Mouse (Mus musculus) forebrain, embryonic 12.5 days (tissue): Measurements from ENCODE around the gene Negr1. TPM values are rescaled to one million over a fixed set of nuclear protein-coding genes. Genes with fewer than 3 reads are reported as not detected.
A peak's percentile ranks its signal among the peaks of the same experiment; 100 is the strongest.

Experiments
- ATAC-seq: fragments of 200-750 bp; cut with Nextera tagmentation; 2 replicates; pipeline ENCODE4 v1.8.0; 2017; ENCODE audit warnings: moderate TSS enrichment; ENCODE audit not compliant: low FRiP score
- H3K27ac ChIP-seq: fragments of 300-500 bp; sonication (generic); 2 replicates; pipeline ENCODE4 v1.5.1; 2016; ENCODE audit warnings: mild to moderate bottlenecking
- H3K27me3 ChIP-seq: fragments of 300-500 bp; sonication (generic); 2 replicates; pipeline ENCODE4 v1.6.1; 2016; ENCODE audit warnings: mild to moderate bottlenecking
- H3K36me3 ChIP-seq: fragments of 300-500 bp; sonication (generic); replicated peaks from 2 replicates; pipeline ENCODE4 v1.6.1; 2016; ENCODE audit warnings: mild to moderate bottlenecking
- H3K4me1 ChIP-seq: fragments of 300-500 bp; sonication (generic); 2 replicates; pipeline ENCODE4 v1.6.1; 2016
- H3K4me2 ChIP-seq: fragments of 300-500 bp; sonication (generic); 2 replicates; pipeline ENCODE4 v1.6.1; 2016; ENCODE audit warnings: mild to moderate bottlenecking, moderate library complexity
- H3K4me3 ChIP-seq: fragments of 300-500 bp; sonication (generic); replicated peaks from 2 replicates; pipeline ENCODE4 v1.5.1; 2016; ENCODE audit warnings: mild to moderate bottlenecking
- H3K9ac ChIP-seq: fragments of 300-500 bp; sonication (generic); 2 replicates; pipeline ENCODE4 v1.6.1; 2016; ENCODE audit warnings: mild to moderate bottlenecking
- H3K9me3 ChIP-seq: fragments of 300-500 bp; sonication (generic); 2 replicates; pipeline ENCODE4 v1.6.1; 2016
- WGBS: fragments of 180-500 bp; shearing (Covaris S2); methylation state at CpG from one replicate; pipeline ENCODE4 v1.1.7; 2016; 5-methylcytosine and 5-hydroxymethylcytosine counted together
- polyA plus RNA-seq: library from polyadenylated mRNA; unstranded; fragments of >200 nt; fragmentation: Nextera tagmentation; extraction: Ambion mirVana; gene quantifications from 2 replicates; pipeline ENCODE4 v1.2.1, GENCODE M21; 2016

Negr1 gene
- 13.8 and 16.2 TPM in 2 replicates for polyA plus RNA-seq

DNA sequence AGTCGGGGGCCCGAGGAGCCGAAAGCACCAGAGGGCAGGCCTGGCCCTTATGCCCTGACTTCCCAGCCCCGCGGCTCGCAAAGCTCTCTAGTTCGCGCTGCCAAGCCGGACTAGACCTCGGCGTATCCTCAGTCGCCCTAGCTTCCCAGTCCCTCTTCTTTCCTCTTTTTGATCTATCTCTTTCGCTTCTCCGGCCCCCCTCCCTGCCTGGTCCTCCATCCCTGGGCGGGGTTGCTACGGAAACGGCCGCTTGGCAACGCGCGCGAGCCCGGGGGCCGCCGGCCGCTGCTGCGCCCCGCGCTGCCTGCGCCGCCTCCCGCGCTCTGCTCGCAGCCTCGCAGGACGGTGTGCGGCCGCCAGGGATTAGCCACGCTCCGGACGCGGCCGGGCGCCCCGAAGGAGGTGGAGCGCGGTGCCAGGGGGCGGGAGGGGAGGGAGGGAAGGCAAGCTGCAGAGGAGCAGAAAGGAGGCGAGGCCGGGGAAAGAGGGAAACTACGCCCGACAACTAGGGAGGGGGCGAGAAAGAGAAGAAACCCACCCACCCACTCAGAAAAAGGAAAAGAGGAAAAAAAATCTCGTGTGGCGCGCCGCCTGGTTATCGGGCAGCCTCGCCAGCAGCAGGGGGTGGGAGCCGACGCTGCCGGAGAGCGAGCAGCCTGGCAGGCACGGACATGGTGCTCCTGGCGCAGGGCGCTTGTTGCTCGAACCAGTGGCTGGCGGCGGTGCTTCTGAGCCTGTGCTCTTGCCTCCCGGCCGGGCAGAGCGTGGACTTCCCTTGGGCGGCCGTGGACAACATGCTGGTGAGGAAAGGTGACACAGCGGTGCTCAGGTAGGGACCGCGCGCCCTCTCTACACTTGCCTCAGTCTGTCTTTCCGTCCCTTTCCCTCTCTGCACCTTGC is at the start of gene Negr1:
Gene Negr1 (plus strand): TSS at position 271 of the 900 bp plus-strand sequence.
- Histone ChIP-seq H3K4me3 (peak within 1 kb of the TSS; percentile 63), H3K27ac (peak within 1 kb of the TSS; percentile 95), H3K9me3 (no peaks in the 10 kb centered on the region), H3K36me3 (no peaks in the 10 kb centered on the region), H3K9ac (peak within 1 kb of the TSS; percentile 79), H3K4me1 (peaks cover 25% of the 10 kb centered on the region), H3K27me3 (peaks cover 11% of the 10 kb centered on the region; the same call in 1 of the 2 replicates), H3K4me2 (peak within 1 kb of the TSS; percentile 88)
- WGBS, result under 1% methylated on average over 78 of the region's 79 CpGs
- peak; percentile 85 for ATAC-seq

DNA sequence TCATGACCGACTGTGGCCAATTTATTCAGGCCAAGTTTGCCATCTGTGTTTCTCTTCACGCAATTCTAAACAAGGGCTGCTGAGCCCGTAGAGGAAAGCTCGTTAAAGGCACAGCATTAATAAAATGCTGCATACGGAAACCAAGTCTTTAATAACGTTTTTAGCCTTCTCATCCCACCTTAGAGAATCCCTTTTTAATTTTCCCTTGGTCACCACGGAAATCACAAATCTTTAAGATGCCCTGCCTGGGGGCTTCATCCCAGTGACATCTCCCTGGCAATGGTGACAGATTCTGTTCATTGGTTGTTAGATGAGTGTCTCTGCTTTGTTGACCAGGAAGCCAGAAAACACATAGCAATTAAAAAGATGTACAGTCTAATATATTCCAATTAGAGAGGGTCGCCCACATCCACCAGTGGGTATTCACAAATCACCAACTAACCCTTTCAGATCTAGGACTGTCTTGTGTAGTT is 35.1 kb upstream of the Negr1 start:
- no peaks in the 10 kb centered on the region for H3K27me3 ChIP-seq
- H3K36me3 ChIP-seq, result no peaks in the 10 kb centered on the region
- 44% methylated on average over 8 of the region's 8 CpGs for WGBS
- H3K9ac ChIP-seq, result no peak overlapping the region
- peak overlapping the region; percentile 47 for H3K27ac ChIP-seq
- no peaks in the 10 kb centered on the region for H3K4me1 ChIP-seq
- H3K9me3 ChIP-seq, result no peaks in the 10 kb centered on the region
- no peak overlapping the region for H3K4me2 ChIP-seq
- ATAC-seq, result peak; percentile 76; the same call in 1 of the 2 replicates
- no peak overlapping the region for H3K4me3 ChIP-seq

DNA sequence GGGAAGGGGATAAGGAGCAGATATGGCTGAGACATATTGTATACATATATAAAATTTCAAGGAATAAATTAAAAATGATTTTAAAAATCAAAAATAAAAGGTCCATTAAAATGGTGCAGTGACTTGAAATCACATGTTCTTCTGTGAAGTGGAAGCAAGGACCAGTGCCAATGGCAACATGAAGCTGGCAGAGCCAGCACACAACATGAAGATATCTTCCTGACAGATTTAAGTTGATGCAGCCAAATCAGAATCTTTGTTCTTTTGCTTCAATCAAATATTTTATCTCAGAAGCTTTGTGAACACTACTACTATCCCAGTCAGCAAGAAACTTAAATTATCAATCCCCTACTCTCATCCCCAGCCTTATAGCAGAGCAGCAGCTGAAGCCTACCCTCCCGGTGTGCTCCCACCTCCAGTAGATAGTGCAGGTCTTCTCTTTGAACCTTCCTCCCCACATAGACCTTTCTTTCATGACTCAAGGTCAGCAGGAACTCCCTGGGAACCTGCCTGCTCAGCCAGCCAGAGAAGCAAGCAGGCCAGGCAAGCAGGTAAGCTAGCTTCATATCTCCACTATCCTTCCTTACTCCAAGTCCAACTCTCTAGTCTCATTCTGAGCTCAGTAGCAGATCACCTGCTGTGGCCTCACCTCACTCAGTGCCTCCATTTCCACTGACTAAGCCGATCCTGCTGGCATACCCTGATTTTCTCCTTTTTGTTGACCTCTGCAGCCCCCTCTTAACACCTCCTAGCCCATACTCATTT is 34.2 kb upstream of the Negr1 start:
- Histone ChIP-seq H3K4me1 (no peaks in the 10 kb centered on the region), H3K27me3 (no peaks in the 10 kb centered on the region), H3K9me3 (no peaks in the 10 kb centered on the region), H3K27ac (no peak overlapping the region), H3K4me2 (no peak overlapping the region), H3K36me3 (no peaks in the 10 kb centered on the region), H3K9ac (no peak overlapping the region), H3K4me3 (no peak overlapping the region)
- ATAC-seq, result no peak
- WGBS, result 89% methylated on average over 2 of the region's 2 CpGs

DNA sequence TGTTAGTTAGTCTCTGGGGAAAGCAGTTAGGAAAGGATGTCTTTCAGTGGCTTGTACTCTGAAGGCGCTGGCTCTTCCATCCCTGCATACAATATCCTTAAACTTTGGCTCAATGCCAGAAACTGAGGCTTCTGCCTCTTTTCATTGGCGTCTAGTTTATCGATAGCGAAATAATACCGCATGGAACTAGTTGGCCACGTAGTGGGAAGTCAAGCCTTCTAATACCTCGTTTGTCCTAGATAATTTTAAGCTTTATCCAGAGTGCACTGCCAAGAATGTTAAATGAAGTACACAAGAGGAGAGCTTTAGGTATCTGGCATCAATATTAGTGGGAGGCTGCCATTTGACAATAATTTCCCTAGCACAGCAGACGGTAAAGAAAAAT is 2.2 kb upstream of the Negr1 start:
- WGBS, result 15% methylated on average over 8 of the region's 8 CpGs
- H3K9ac ChIP-seq, result no peak overlapping the region
- peaks cover 25% of the 10 kb centered on the region for H3K4me1 ChIP-seq
- peak overlapping the region; percentile 63 for H3K4me3 ChIP-seq
- peaks cover 11% of the 10 kb centered on the region; the same call in 1 of the 2 replicates for H3K27me3 ChIP-seq
- H3K27ac ChIP-seq, result peak overlapping the region; percentile 95; the same call in 1 of the 2 replicates
- H3K36me3 ChIP-seq, result no peaks in the 10 kb centered on the region
- H3K4me2 ChIP-seq, result peak overlapping the region; percentile 88
- no peaks in the 10 kb centered on the region for H3K9me3 ChIP-seq
- no peak for ATAC-seq

DNA sequence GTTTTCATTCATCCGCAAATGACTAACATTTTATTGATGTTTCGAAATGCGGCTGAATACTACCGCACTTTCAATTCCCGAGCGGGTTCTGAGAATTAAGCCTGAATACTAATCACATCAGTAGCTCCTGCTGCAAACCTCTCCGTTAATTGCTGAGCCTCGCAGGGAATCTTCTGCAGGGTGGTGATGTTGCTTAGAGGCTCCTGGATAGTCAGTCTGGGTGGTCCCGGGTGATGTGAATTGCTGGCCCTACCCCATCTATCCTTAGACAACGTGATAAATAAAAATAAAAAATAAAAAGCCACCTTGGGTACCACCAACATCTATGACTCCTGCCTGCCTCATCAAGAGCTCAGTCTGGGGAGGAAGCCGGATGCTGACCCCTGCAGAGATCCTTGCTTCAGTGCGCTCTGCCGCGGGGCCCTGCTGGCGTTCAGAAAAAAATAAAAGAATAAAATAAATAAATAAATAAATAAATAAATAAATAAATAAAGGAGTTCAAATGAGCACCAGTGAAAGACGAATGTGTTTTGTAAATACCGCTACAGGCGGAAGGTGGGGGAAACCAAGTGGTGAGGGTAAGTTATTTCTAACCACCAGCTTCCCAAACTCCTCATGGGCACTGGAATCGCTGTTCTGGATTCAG is 1.6 kb upstream of the Negr1 start:
- ATAC-seq, result peak; percentile 19; the same call in 1 of the 2 replicates
- WGBS, result 2% methylated on average over 19 of the region's 19 CpGs
- H3K36me3 ChIP-seq, result no peaks in the 10 kb centered on the region
- H3K4me2 ChIP-seq, result peak overlapping the region; percentile 88
- no peaks in the 10 kb centered on the region for H3K9me3 ChIP-seq
- peak overlapping the region; percentile 95 for H3K27ac ChIP-seq
- H3K4me1 ChIP-seq, result peaks cover 25% of the 10 kb centered on the region
- peak overlapping the region; percentile 63 for H3K4me3 ChIP-seq
- peak overlapping the region; percentile 64; the same call in 1 of the 2 replicates for H3K9ac ChIP-seq
- H3K27me3 ChIP-seq, result peaks cover 11% of the 10 kb centered on the region; the same call in 1 of the 2 replicates

DNA sequence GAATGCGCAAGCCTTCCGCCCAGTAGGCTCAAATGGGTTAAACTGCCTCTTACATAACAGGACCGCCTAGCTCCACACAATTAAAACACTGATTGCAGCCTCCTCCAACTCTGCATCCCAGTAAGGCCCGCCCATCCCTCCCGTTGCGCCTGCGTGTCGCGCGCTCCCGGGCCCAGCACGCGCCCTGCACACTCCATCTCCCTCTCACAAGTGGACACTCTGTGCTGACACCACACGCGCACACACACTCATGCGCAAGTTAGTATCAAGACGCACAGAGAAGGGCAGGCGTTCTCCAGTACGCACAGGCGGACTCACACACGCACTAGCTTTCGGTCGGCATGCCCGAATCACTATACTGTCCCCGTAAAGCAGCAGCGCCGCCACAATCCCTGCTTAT is 828 bp upstream of the Negr1 start:
- H3K4me1 ChIP-seq, result peaks cover 25% of the 10 kb centered on the region
- peak overlapping the region; percentile 64 for H3K9ac ChIP-seq
- WGBS, result under 1% methylated on average over 27 of the region's 27 CpGs
- peak overlapping the region; percentile 63 for H3K4me3 ChIP-seq
- H3K27me3 ChIP-seq, result peaks cover 11% of the 10 kb centered on the region; the same call in 1 of the 2 replicates
- peak overlapping the region; percentile 88 for H3K4me2 ChIP-seq
- peak; percentile 88 for ATAC-seq
- H3K27ac ChIP-seq, result peak overlapping the region; percentile 95
- no peaks in the 10 kb centered on the region for H3K36me3 ChIP-seq
- H3K9me3 ChIP-seq, result no peaks in the 10 kb centered on the region

DNA sequence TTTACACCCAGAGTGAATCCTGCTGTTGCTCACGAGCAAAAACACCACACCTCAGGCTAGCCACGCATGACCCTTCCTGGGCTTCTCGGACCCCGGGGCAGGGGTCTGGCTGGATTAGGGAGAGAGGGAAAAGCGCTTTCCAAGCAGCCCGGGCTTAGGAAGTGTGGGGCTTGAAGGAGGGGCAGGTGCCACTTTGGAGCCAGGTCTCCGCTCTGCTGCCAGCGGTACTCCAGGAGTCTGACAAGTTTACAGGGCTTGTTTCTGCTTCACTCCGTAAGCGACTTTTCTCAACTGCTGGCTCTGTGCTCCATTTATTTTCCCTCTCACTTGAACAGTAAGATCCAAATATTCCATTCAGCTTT is 811 bp downstream of the Negr1 start:
- peak overlapping the region; percentile 79 for H3K9ac ChIP-seq
- H3K4me2 ChIP-seq, result peak overlapping the region; percentile 88
- H3K4me3 ChIP-seq, result peak overlapping the region; percentile 63
- peak overlapping the region; percentile 95 for H3K27ac ChIP-seq
- no peaks in the 10 kb centered on the region for H3K9me3 ChIP-seq
- H3K4me1 ChIP-seq, result peaks cover 25% of the 10 kb centered on the region
- H3K36me3 ChIP-seq, result no peaks in the 10 kb centered on the region
- WGBS, result 1% methylated on average over 10 of the region's 10 CpGs
- peak; percentile 2 for ATAC-seq
- H3K27me3 ChIP-seq, result peaks cover 11% of the 10 kb centered on the region; the same call in 1 of the 2 replicates

DNA sequence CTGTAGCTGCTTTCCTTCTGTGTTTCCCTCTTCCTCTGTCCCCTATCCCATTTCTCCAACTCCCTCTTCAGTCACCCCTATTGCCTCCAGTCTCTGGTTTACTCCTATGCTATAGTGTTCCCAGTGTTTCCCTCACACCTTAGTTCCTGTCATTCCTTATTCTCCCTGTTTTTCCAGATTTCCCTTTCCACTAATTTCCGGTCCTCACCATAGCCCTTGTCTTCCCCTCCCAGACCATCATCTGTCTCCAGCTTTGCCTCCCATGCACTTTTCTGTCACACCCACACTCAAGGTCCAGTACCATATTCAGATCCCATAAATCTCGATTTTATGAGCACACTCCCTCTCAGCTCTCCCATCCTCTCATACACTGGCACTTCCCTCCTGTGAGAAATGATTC is 1.2 kb downstream of the Negr1 start:
- H3K27ac ChIP-seq, result peak overlapping the region; percentile 95; the same call in 1 of the 2 replicates
- peaks cover 25% of the 10 kb centered on the region for H3K4me1 ChIP-seq
- peak overlapping the region; percentile 63 for H3K4me3 ChIP-seq
- 32% methylated on average over 2 of the region's 2 CpGs for WGBS
- peaks cover 11% of the 10 kb centered on the region; the same call in 1 of the 2 replicates for H3K27me3 ChIP-seq
- H3K9me3 ChIP-seq, result no peaks in the 10 kb centered on the region
- peak overlapping the region; percentile 79 for H3K9ac ChIP-seq
- peak overlapping the region; percentile 88 for H3K4me2 ChIP-seq
- no peaks in the 10 kb centered on the region for H3K36me3 ChIP-seq
- no peak for ATAC-seq

DNA sequence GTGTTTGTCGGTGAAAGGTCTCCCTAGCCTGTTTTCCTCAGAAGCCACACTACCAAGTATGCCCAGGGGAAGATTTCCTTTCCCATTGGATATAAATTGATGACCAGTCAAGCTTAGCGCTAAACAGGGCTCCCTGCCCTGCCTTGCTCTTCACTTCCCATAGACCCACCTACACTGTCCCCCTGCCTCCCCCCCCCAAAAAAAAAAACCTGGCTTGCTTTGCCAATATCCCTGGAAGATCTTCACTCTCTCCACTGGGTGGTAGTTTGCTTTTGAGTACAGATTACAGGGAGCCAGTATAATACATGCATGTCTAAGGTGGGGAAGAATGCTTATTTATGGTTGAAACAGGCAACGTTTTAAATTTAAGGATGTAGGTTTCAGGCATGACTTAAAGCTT is 1.8 kb downstream of the Negr1 start:
- Histone ChIP-seq H3K4me2 (peak overlapping the region; percentile 88), H3K9ac (peak overlapping the region; percentile 79), H3K4me1 (peaks cover 25% of the 10 kb centered on the region), H3K27me3 (peaks cover 11% of the 10 kb centered on the region; the same call in 1 of the 2 replicates), H3K4me3 (peak overlapping the region; percentile 63), H3K36me3 (no peaks in the 10 kb centered on the region), H3K9me3 (no peaks in the 10 kb centered on the region), H3K27ac (peak overlapping the region; percentile 95; the same call in 1 of the 2 replicates)
- 11% methylated on average over 3 of the region's 3 CpGs for WGBS
- ATAC-seq, result no peak

DNA sequence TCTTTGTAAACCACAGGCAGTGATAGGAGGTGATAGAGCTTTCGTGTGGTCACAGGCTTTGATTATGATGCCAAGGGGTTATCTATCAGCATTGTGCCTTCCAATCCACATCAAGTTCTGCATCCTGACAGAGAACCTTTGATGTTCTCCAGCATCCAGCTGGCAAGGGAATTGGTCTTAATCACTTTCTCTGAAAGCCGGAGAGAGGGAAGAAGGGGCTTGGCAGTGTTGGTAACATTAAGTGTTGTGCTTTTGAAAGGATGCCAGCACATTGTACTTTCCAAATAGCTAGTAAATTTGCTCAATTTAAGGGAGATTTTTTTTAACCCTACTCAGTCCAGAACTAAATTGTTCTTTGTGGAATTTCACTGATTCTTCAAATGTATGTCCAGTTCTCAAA is 11.9 kb downstream of the Negr1 start:
- no peak for ATAC-seq
- Histone ChIP-seq H3K27ac (no peak overlapping the region), H3K4me3 (no peak overlapping the region), H3K27me3 (no peaks in the 10 kb centered on the region), H3K4me1 (no peaks in the 10 kb centered on the region), H3K9ac (no peak overlapping the region), H3K9me3 (no peaks in the 10 kb centered on the region), H3K4me2 (no peak overlapping the region), H3K36me3 (no peaks in the 10 kb centered on the region)
- WGBS, result 54% methylated on average over 2 of the region's 2 CpGs

DNA sequence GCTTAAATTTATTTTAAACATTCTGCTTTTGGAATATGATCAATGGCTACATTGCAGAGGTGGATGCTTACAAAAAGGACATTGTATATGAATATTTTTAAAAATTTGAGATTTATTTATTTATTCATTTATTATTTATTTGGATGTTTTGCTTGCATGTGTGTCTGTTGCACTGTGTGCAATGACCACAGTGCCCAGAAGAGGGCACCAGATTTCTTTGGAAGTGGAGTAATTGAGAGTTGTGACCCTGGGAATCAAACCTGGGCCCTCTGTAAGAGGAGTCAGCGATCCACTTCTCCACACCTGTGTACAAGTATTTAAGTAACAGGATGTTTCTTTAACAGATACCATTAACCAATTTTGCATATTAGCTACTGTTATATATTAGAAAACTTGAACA is 14.7 kb downstream of the Negr1 start:
- WGBS, result 93% methylated on average over 1 of the region's 1 CpGs
- Histone ChIP-seq H3K9me3 (no peaks in the 10 kb centered on the region), H3K4me3 (no peak overlapping the region), H3K27me3 (no peaks in the 10 kb centered on the region), H3K36me3 (no peaks in the 10 kb centered on the region), H3K27ac (no peak overlapping the region), H3K4me2 (no peak overlapping the region), H3K9ac (no peak overlapping the region), H3K4me1 (no peaks in the 10 kb centered on the region)
- ATAC-seq, result no peak

DNA sequence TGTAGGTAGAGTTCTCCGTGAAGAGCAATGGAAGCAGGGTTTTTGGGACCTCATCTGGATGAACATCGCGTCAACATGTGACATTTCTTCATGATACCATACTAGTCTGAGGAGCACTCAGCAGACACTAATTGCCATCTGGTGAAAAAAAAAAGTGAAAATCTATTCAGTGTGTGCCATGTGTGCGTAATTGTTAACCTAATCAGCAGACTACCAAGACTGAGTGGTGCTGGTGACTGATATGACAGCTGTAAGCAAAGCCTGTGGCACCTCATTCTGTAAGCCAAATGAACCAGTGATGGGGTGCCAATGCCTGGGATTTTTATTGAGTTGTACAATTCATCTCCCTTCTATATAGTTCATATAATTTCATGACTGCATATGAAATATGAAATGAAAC is 29.0 kb downstream of the Negr1 start:
- no peaks in the 10 kb centered on the region for H3K36me3 ChIP-seq
- ATAC-seq, result no peak

More for the DNA sequence above, 29.0 kb downstream of the Negr1 start:
- Histone ChIP-seq H3K9ac (no peak overlapping the region), H3K27ac (no peak overlapping the region), H3K4me3 (no peak overlapping the region), H3K9me3 (no peaks in the 10 kb centered on the region), H3K4me2 (no peak overlapping the region), H3K27me3 (no peaks in the 10 kb centered on the region), H3K4me1 (no peaks in the 10 kb centered on the region)
- WGBS, result 82% methylated on average over 4 of the region's 4 CpGs
